Mouse (Mus musculus): ENCODE measurements around the gene Arhgap32. TPM values are rescaled to one million over a fixed set of nuclear protein-coding genes. Genes with fewer than 3 reads are reported as not detected.

Arhgap32 gene
- total RNA-seq, 1 experiment from 2014 or later: 22.4 TPM

- ATAC-seq (replicated peaks in 1 of 2; ENCODE audit: insufficient read depth in 1 of 2, low FRiP score in 2 of 2, low TSS enrichment in 1 of 2, low read depth in 1 of 2, poor library complexity in 2 of 2, severe bottlenecking in 2 of 2): no peak
These were observed 111.1 kb downstream of the Arhgap32 start for GRCm38 (mm10) chr9:32227034-32227433.

GRCm38 (mm10) chr9:32233593-32233992 is 117.7 kb downstream of the Arhgap32 start:
- no peak for ATAC-seq (replicated peaks in 1 of 2; ENCODE audit: insufficient read depth in 1 of 2, low FRiP score in 2 of 2, low TSS enrichment in 1 of 2, low read depth in 1 of 2, poor library complexity in 2 of 2, severe bottlenecking in 2 of 2)

- no peak for ATAC-seq (replicated peaks in 1 of 2; ENCODE audit: insufficient read depth in 1 of 2, low FRiP score in 2 of 2, low TSS enrichment in 1 of 2, low read depth in 1 of 2, poor library complexity in 2 of 2, severe bottlenecking in 2 of 2)
These were observed 119.0 kb downstream of the Arhgap32 start for GRCm38 (mm10) chr9:32234767-32235489.

GRCm38 (mm10) chr9:32238899-32239298 is 123.0 kb downstream of the Arhgap32 start:
- ATAC-seq (replicated peaks in 1 of 2; ENCODE audit: insufficient read depth in 1 of 2, low FRiP score in 2 of 2, low TSS enrichment in 1 of 2, low read depth in 1 of 2, poor library complexity in 2 of 2, severe bottlenecking in 2 of 2): no peak

GRCm38 (mm10) chr9:32239427-32239826 is 123.5 kb downstream of the Arhgap32 start:
- ATAC-seq (replicated peaks in 1 of 2; ENCODE audit: insufficient read depth in 1 of 2, low FRiP score in 2 of 2, low TSS enrichment in 1 of 2, low read depth in 1 of 2, poor library complexity in 2 of 2, severe bottlenecking in 2 of 2): peak; percentile 88 to 90

GRCm38 (mm10) chr9:32240449-32240848 is 124.5 kb downstream of the Arhgap32 start:
- ATAC-seq (replicated peaks in 1 of 2; ENCODE audit: insufficient read depth in 1 of 2, low FRiP score in 2 of 2, low TSS enrichment in 1 of 2, low read depth in 1 of 2, poor library complexity in 2 of 2, severe bottlenecking in 2 of 2): no peak

GRCm38 (mm10) chr9:32241637-32242199 is 125.8 kb downstream of the Arhgap32 start:
- peak in 1 of 2 experiments; percentile 46; a peak in 1 of 4 replicates for ATAC-seq (replicated peaks in 1 of 2; ENCODE audit: insufficient read depth in 1 of 2, low FRiP score in 2 of 2, low TSS enrichment in 1 of 2, low read depth in 1 of 2, poor library complexity in 2 of 2, severe bottlenecking in 2 of 2)

GRCm38 (mm10) chr9:32242921-32243617 is 127.1 kb downstream of the Arhgap32 start:
- ATAC-seq (replicated peaks in 1 of 2; ENCODE audit: insufficient read depth in 1 of 2, low FRiP score in 2 of 2, low TSS enrichment in 1 of 2, low read depth in 1 of 2, poor library complexity in 2 of 2, severe bottlenecking in 2 of 2): no peak

GRCm38 (mm10) chr9:32245237-32245636 is 129.3 kb downstream of the Arhgap32 start:
- no peak for ATAC-seq (replicated peaks in 1 of 2; ENCODE audit: insufficient read depth in 1 of 2, low FRiP score in 2 of 2, low TSS enrichment in 1 of 2, low read depth in 1 of 2, poor library complexity in 2 of 2, severe bottlenecking in 2 of 2)

- ATAC-seq (replicated peaks in 1 of 2; ENCODE audit: insufficient read depth in 1 of 2, low FRiP score in 2 of 2, low TSS enrichment in 1 of 2, low read depth in 1 of 2, poor library complexity in 2 of 2, severe bottlenecking in 2 of 2): no peak
These were observed 130.3 kb downstream of the Arhgap32 start for GRCm38 (mm10) chr9:32246123-32246716.

GRCm38 (mm10) chr9:32250486-32250885 is 134.6 kb downstream of the Arhgap32 start:
- ATAC-seq (replicated peaks in 1 of 2; ENCODE audit: insufficient read depth in 1 of 2, low FRiP score in 2 of 2, low TSS enrichment in 1 of 2, low read depth in 1 of 2, poor library complexity in 2 of 2, severe bottlenecking in 2 of 2): no peak

- ATAC-seq (replicated peaks in 1 of 2; ENCODE audit: insufficient read depth in 1 of 2, low FRiP score in 2 of 2, low TSS enrichment in 1 of 2, low read depth in 1 of 2, poor library complexity in 2 of 2, severe bottlenecking in 2 of 2): no peak
These were observed 137.8 kb downstream of the Arhgap32 start for GRCm38 (mm10) chr9:32253721-32254120.

- ATAC-seq (replicated peaks in 1 of 2; ENCODE audit: insufficient read depth in 1 of 2, low FRiP score in 2 of 2, low TSS enrichment in 1 of 2, low read depth in 1 of 2, poor library complexity in 2 of 2, severe bottlenecking in 2 of 2): no peak
These were observed 141.4 kb downstream of the Arhgap32 start for GRCm38 (mm10) chr9:32257365-32257764.

- no peak for ATAC-seq (replicated peaks in 1 of 2; ENCODE audit: insufficient read depth in 1 of 2, low FRiP score in 2 of 2, low TSS enrichment in 1 of 2, low read depth in 1 of 2, poor library complexity in 2 of 2, severe bottlenecking in 2 of 2)
These were observed 141.9 kb downstream of the Arhgap32 start for GRCm38 (mm10) chr9:32257882-32258281.

- ATAC-seq (replicated peaks in 1 of 2; ENCODE audit: insufficient read depth in 1 of 2, low FRiP score in 2 of 2, low TSS enrichment in 1 of 2, low read depth in 1 of 2, poor library complexity in 2 of 2, severe bottlenecking in 2 of 2): peak; percentile 70 to 77
These were observed 156.0 kb downstream of the Arhgap32 start for GRCm38 (mm10) chr9:32271896-32272444.

GRCm38 (mm10) chr9:32278052-32278451 is 162.1 kb downstream of the Arhgap32 start:
- ATAC-seq (replicated peaks in 1 of 2; ENCODE audit: insufficient read depth in 1 of 2, low FRiP score in 2 of 2, low TSS enrichment in 1 of 2, low read depth in 1 of 2, poor library complexity in 2 of 2, severe bottlenecking in 2 of 2): no peak

GRCm38 (mm10) chr9:32279789-32280188 is 163.9 kb downstream of the Arhgap32 start:
- ATAC-seq (replicated peaks in 1 of 2; ENCODE audit: insufficient read depth in 1 of 2, low FRiP score in 2 of 2, low TSS enrichment in 1 of 2, low read depth in 1 of 2, poor library complexity in 2 of 2, severe bottlenecking in 2 of 2): no peak

- ATAC-seq (replicated peaks in 1 of 2; ENCODE audit: insufficient read depth in 1 of 2, low FRiP score in 2 of 2, low TSS enrichment in 1 of 2, low read depth in 1 of 2, poor library complexity in 2 of 2, severe bottlenecking in 2 of 2): peak; percentile 37 to 59; a peak in 1 of 4 replicates
These were observed 164.5 kb downstream of the Arhgap32 start for GRCm38 (mm10) chr9:32280456-32280855.
